Mouse (Mus musculus) heart, postnatal 0 days (tissue): ENCODE results near the gene Gm42688. TPM values are rescaled to one million over a fixed set of nuclear protein-coding genes. Genes with fewer than 3 reads are reported as not detected.

ENCODE experiments used
- ATAC-seq: fragments of 200-750 bp; cut with Nextera tagmentation; 2 replicates; pipeline ENCODE4 v1.8.0; 2017; ENCODE audit warnings: low read depth, moderate number of reproducible peaks, moderate library complexity; ENCODE audit not compliant: insufficient read depth
- DNase-seq: peaks from one replicate; pipeline ENCODE4 v3.0.0-alpha.2; 2016; ENCODE audit warnings: low spot score
- H3K27ac ChIP-seq: fragments of 300-500 bp; sonication (generic); 2 replicates; pipeline ENCODE4 v1.5.1; 2014; ENCODE audit warnings: low read depth, mild to moderate bottlenecking
- H3K27me3 ChIP-seq: fragments of 300-500 bp; sonication (generic); 2 replicates; pipeline ENCODE4 v1.6.1; 2014; ENCODE audit warnings: low read length, mixed read lengths; ENCODE audit not compliant: control insufficient read depth, insufficient read depth
- H3K36me3 ChIP-seq: fragments of 300-500 bp; sonication (generic); replicated peaks from 2 replicates; pipeline ENCODE4 v1.6.1; 2014; ENCODE audit warnings: low read length, mixed read lengths; ENCODE audit not compliant: control insufficient read depth, insufficient read depth
- H3K4me1 ChIP-seq: fragments of 300-500 bp; sonication (generic); 2 replicates; pipeline ENCODE4 v1.6.1; 2014; ENCODE audit warnings: antibody characterized with exemption; ENCODE audit not compliant: control insufficient read depth, insufficient read depth
- H3K4me2 ChIP-seq: fragments of 300-500 bp; sonication (generic); 2 replicates; pipeline ENCODE4 v1.6.1; 2014; ENCODE audit warnings: low read depth, mild to moderate bottlenecking, low read length, moderate library complexity
- H3K4me3 ChIP-seq: fragments of 300-500 bp; sonication (generic); 2 replicates; pipeline ENCODE4 v1.5.1; 2014; ENCODE audit warnings: low read depth, low read length
- H3K9ac ChIP-seq: fragments of 300-500 bp; sonication (generic); replicated peaks from 2 replicates; pipeline ENCODE4 v1.6.1; 2014; ENCODE audit warnings: low read depth, low read length, mixed read lengths
- H3K9me3 ChIP-seq: fragments of 300-500 bp; sonication (generic); replicated peaks from 2 replicates; pipeline ENCODE4 v1.6.1; 2016; ENCODE audit warnings: low read length; ENCODE audit not compliant: control insufficient read depth
- CTCF ChIP-seq: IDR thresholded peaks from 2 replicates; pipeline ENCODE4 v1.5.1; 2016; ENCODE audit warnings: antibody characterized with exemption, control low read depth, low read depth
- EP300 ChIP-seq: IDR thresholded peaks from 2 replicates; pipeline ENCODE4 v1.6.1; 2016; ENCODE audit warnings: antibody characterized with exemption, low read depth
- WGBS: fragments of 180-500 bp; shearing (Covaris S2); extraction: QIAGEN DNeasy Blood & Tissue Kit; methylation state at CpG from one replicate; pipeline ENCODE4 v1.1.7; 2014; 5-methylcytosine and 5-hydroxymethylcytosine counted together
- polyA plus RNA-seq: library from polyadenylated mRNA; unstranded; fragments of >200 nt; fragmentation: Nextera tagmentation; extraction: Ambion mirVana; gene quantifications from 2 replicates; pipeline ENCODE4 v1.2.1, GENCODE M21; 2015
- total RNA-seq: library from RNA; depleted of rRNA; stranded (reverse); fragments of >200 nt; gene quantifications from 2 replicates; pipeline ENCODE4 v1.2.3, GENCODE M21; 2014; ENCODE audit warnings: low replicate concordance

Gm42688 gene
- total and polyA plus RNA-seq, 2 experiments from 2014 or later: 1.4 to 3.4 TPM

GRCm38 (mm10) chr6:83086121-83087035, 15.0 kb upstream of the Gm42688 start, which contains the start of gene Lbx2:
Lbx2 (plus strand) TSS chr6:83086367.
- peak within 1 kb of the TSS; percentile 56 for H3K4me2 ChIP-seq
- DNase-seq: no peak
- ATAC-seq: no peak
- no peak within 1 kb of the TSS for H3K9ac ChIP-seq
- no peak within 1 kb of the TSS for H3K27ac ChIP-seq
- H3K4me1 ChIP-seq: 0 out of 2 replicates have a peak, but pooled peaks cover 15% of the 10 kb centered on the region
- WGBS: 5% methylated on average over 42 of the region's 42 CpGs
- TF ChIP-seq EP300 (no peak), CTCF (no peak)
- 0 out of 2 replicates have a peak, but pooled peaks cover 12% of the 10 kb centered on the region for H3K36me3 ChIP-seq
- peaks cover 72% of the 10 kb centered on the region for H3K27me3 ChIP-seq
- no peaks in the 10 kb centered on the region for H3K9me3 ChIP-seq
- peak within 1 kb of the TSS; percentile 39 for H3K4me3 ChIP-seq

GRCm38 (mm10) chr6:83087205-83087925, 14.1 kb upstream of the Gm42688 start:
- no peak overlapping the region for H3K27ac ChIP-seq
- no peak for DNase-seq
- no peak for TF ChIP-seq EP300
- TF ChIP-seq CTCF: no peak
- no peaks in the 10 kb centered on the region for H3K9me3 ChIP-seq
- ATAC-seq: no peak
- WGBS: 3% methylated on average over 47 of the region's 47 CpGs
- 0 out of 2 replicates have a peak, but pooled peaks cover 4% of the 10 kb centered on the region for H3K36me3 ChIP-seq
- H3K4me1 ChIP-seq: 0 out of 2 replicates have a peak, but pooled peaks cover 15% of the 10 kb centered on the region
- H3K27me3 ChIP-seq: peaks cover 71% of the 10 kb centered on the region
- peak overlapping the region; percentile 56 for H3K4me2 ChIP-seq
- peak overlapping the region; percentile 39 for H3K4me3 ChIP-seq
- peak overlapping the region; percentile 40; the same call in 1 of the 2 replicates for H3K9ac ChIP-seq

DNA sequence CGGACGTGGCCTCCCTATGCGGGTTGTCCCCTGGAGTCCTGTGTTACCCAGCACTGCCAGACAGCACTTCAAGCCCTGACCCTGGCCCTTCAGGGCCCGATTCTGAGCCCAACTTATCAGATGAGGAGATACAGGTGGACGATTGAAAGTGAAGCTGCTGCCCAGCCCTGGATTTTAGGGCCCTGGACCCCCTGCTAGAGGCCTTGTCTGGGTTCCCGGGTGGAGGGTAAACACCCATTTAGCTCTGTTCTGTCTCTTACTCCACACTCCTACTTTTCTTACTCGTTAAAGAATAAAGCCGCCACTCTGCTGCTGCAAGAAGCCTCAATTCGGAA, 13.5 kb upstream of the Gm42688 start:
- Histone ChIP-seq H3K27ac (no peak overlapping the region), H3K9ac (peak overlapping the region; percentile 40; the same call in 1 of the 2 replicates), H3K36me3 (no peaks in the 10 kb centered on the region), H3K4me1 (0 out of 2 replicates have a peak, but pooled peaks cover 15% of the 10 kb centered on the region), H3K27me3 (peaks cover 66% of the 10 kb centered on the region), H3K4me3 (peak overlapping the region; percentile 39), H3K4me2 (peak overlapping the region; percentile 56), H3K9me3 (no peaks in the 10 kb centered on the region)
- 19% methylated on average over 9 of the region's 9 CpGs for WGBS
- DNase-seq (no peak), ATAC-seq (no peak)
- TF ChIP-seq CTCF (no peak), EP300 (no peak)

DNA sequence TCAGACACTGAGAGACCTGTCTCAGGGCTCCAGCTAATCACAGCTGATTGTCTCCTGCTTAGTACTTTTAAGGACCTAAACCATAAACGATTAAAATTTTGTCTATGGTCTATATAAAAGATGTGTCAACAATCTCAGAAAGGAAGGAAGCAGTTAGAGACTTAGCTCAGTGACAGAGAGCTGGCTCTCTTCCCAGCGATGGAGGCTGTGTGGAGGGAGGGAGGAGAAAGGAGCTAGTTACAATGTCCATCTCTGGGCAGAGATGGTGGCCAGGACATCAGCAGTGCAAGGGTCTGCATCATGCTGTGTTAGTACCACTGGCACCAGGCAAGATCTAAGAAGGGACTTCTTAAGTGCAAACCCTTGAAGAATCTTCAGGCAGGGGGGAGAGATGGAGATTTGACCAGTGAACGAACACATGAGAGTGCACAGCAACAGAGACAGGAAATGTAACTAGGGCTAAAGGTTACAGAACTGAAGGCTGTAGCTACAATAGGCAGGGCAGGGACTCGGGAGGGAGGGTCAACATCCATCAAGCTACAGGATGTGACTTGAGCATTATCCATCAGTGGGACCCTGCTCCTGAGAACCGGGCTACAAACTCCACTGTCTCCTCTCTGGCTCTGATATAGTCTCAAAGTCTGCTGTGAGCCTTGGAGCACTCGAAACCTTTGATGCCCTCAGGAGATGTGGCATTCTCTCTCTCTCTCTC, 8.8 kb upstream of the Gm42688 start:
- peak; percentile 61; the same call in 1 of the 2 replicates for ATAC-seq
- peak overlapping the region; percentile 39 for H3K27ac ChIP-seq
- H3K9ac ChIP-seq: no peak overlapping the region
- no peaks in the 10 kb centered on the region for H3K36me3 ChIP-seq
- no peaks in the 10 kb centered on the region for H3K9me3 ChIP-seq
- no peak overlapping the region for H3K4me3 ChIP-seq
- DNase-seq: no peak
- 0 out of 2 replicates have a peak, but pooled peaks cover 5% of the 10 kb centered on the region for H3K4me1 ChIP-seq
- TF ChIP-seq CTCF (no peak), EP300 (no peak)
- H3K4me2 ChIP-seq: no peak overlapping the region
- H3K27me3 ChIP-seq: peaks cover 23% of the 10 kb centered on the region
- WGBS: 30% methylated on average over 6 of the region's 6 CpGs

DNA sequence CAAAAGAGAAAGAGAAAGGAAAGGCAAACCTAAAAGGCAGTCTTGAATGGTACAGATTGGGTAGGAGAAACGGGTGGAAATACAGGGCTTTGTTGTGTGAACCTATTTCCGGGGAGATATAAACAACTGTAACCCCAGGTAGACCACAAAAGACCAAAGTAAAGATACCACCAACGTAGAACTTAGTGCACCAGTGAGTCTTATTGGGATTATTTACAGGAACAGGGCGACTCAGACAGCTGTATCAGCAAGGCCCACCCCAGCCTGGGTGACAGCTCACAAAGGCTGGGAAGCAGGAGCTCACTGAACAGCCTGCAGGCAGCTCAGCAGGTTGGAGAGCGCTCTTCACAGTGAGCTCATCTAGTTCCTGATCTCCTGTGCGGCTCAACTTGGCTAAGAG, 5.4 kb upstream of the Gm42688 start:
- H3K4me3 ChIP-seq: no peak overlapping the region
- H3K9ac ChIP-seq: no peak overlapping the region
- H3K36me3 ChIP-seq: no peaks in the 10 kb centered on the region
- TF ChIP-seq CTCF (no peak), EP300 (no peak)
- peaks cover 4% of the 10 kb centered on the region; the same call in 1 of the 2 replicates for H3K27me3 ChIP-seq
- DNase-seq: no peak
- H3K4me2 ChIP-seq: no peak overlapping the region
- no peaks in the 10 kb centered on the region for H3K9me3 ChIP-seq
- no peak for ATAC-seq
- H3K4me1 ChIP-seq: no peaks in the 10 kb centered on the region
- H3K27ac ChIP-seq: no peak overlapping the region
- WGBS: 41% methylated on average over 6 of the region's 6 CpGs
